ENCODE assay signal across 17 mouse cellular contexts in the genomic region with DNA sequence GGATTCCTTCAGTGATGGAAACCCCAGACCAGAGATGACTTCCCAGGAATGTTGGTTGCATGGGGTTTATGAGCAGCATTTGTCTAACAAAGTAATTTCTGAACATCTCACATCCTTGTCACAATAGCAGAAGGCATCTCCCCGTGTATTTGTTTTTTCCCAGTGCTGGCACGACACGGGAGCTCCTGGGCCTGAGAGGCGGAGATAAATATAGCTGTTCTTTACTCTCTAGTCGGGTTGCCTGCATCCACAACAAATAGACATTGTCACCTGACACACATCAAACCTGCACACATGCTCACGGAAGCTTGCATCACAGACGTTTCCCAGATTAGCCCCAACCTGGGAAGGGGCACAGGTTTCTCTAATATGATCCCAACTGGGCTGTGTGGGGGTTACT. TPM values are rescaled to one million over a fixed set of nuclear protein-coding genes. Genes with fewer than 3 reads are reported as not detected.
A peak's percentile ranks its signal among the peaks of the same experiment; 100 is the strongest.
DNase-seq lines count a peak whose midpoint lies in the region; ATAC-seq lines count a peak whose summit lies in the region.
"Had no signal": no experiment of that assay in that cellular context is flagged by ENCODE, and none has a peak within 500 bp of the region (broad histone marks: within the 10 kb centered on the region; RNA-seq: fewer than 3 reads in every experiment).

No protein-coding gene starts in this region.

- no peak for DNase-seq in frontal cortex, postnatal 14 days (ENCODE audit: low spot score in 2 of 2)
- DNase-seq in layer of hippocampus, adult 9-11 months = peak; percentile 22
- DNase-seq in layer of hippocampus, postnatal 10 days (ENCODE audit: low spot score in 2 of 2) = no peak
- DNase-seq in right cerebral cortex, adult 2 months (ENCODE audit: low spot score in 2 of 2) = peak; percentile 22 to 29
- no peak for DNase-seq in right cerebral cortex, adult 18-20 months
- DNase-seq in brain, adult 2 months (ENCODE audit: low read depth, low spot score) = peak; percentile 51
- no peak for DNase-seq in lung, adult 18-20 months
- DNase-seq: adrenal gland, postnatal 25 days; adrenal gland, postnatal 36 days; B cell, adult 2 months; cerebellum, adult 11 months; cerebellum, adult 11-12 months; cerebellum, adult 18-20 months had no signal

- peak; percentile 64 for ATAC-seq in frontal cortex, adult (ENCODE audit: low TSS enrichment)
- ATAC-seq: activated CD4-positive, CD25-positive, alpha-beta regulatory T cell, adult 4 months; CD4-positive, CD25-positive, alpha-beta regulatory T cell, adult 4 months; Patski had no signal

RNA-seq across cellular contexts. Expression of gene Ntrk3, which starts 30.1 kb away (rescaled TPM):
- 100 to 1,000 TPM; 173 to 199 TPM for total RNA-seq in layer of hippocampus, postnatal 10 days (2021)

Comparison
In these comparisons a context has a peak if more than half of its experiments do, and no peak if none do; other contexts are left out.
1. DNase-seq: peak in layer of hippocampus, adult 9-11 months (single experiment), right cerebral cortex, adult 2 months (2 of 2) and brain, adult 2 months (single experiment); none in frontal cortex, postnatal 14 days (0 of 2), layer of hippocampus, postnatal 10 days (0 of 2), right cerebral cortex, adult 18-20 months (single experiment) and lung, adult 18-20 months (0 of 2).